Mouse (Mus musculus): ENCODE measurements at regions not wholly inside any gene's neighbourhood (a gene's known extent, or its start where the extent isn't known, plus 50 kb on each side); places are given as distances from the start of the nearest gene placed in this dataset.
A peak's percentile ranks its signal among the peaks of the same experiment; 100 is the strongest.

DNA sequence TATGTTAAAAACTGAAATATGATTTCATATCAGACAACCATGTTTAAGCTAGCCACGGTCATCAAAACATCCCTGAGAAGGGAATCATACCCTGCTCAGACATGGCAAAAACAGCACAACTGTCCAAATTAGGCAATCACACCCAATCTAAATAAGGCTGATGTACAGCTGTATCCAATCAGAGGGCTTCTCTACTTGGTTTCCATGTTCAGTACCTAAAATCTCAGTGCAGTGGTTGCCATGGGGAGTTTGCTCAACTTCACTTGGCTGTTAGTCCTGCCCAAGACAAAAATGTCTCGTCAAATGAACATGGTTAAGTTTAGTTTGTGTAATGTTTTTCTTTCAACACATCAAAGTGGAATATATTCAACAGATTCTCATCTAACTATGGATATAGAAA, 987.0 kb downstream of the Cdh9 start:
- peak; percentile 8 for DNase-seq (ENCODE audit: low read depth, low spot score)

DNA sequence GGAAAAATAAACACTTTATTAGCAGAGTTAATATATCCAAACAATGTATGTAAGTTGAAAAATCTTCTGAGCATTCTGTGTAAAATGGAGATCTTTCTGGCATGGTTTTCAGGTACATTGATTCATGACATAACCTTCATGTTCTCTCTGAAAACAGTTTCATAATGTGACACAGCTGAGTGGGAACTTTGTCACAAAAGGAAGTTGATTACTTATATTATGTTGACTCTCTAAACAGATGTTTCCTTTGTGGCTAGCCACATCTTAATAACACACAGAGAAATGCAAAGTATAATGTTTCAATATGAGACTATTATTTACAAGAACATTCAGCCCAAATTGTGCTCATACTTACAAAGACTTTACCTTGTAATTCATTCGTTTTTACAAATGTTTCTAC, 1002.1 kb downstream of the Cdh9 start:
- DNase-seq (ENCODE audit: low read depth, low spot score) = no peak

- no peak for DNase-seq (ENCODE audit: low read depth, low spot score)
These were observed 1041.7 kb downstream of the Cdh9 start for GRCm38 (mm10) chr15:17770225-17770677.

DNA sequence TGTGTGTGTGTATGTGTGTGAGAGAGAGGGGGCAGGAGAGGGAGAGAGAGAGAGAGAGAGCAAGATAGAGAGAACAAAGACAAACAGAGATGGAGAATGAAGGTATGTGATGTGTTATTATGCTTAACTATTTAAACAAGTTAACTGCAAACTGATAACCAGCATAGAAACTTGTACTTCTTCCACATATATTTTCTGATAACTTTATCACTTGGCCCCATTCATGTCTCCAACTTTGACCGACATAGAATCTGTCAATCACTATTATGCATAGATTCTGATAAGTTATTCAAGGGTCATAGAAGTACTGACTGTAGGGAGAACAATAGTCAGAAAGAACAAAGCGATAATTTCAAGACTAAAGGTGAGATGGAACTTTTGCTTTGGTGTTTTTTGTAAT, 1039.0 kb upstream of the Cdh10 start:
- DNase-seq (ENCODE audit: low read depth, low spot score) = no peak

DNA sequence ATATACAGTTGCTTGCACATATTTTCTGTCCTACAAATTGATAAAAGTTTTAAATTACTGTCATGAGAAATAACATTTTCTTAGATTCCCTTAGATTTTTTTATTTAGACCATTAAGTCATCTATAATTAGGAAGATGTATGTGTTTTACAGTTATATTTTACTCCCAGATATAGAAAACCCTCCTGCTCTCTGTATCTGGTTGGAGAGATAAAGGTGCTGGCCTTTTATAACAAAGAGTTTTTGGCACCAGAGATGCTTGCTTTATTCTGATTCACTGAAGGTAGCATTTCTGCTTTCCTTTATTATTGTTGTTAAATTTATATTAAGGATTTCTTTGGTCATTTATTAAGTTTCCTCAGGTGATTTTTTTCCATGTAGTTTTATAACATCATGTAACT, 1035.4 kb upstream of the Cdh10 start:
- DNase-seq (ENCODE audit: low read depth, low spot score) = no peak

DNA sequence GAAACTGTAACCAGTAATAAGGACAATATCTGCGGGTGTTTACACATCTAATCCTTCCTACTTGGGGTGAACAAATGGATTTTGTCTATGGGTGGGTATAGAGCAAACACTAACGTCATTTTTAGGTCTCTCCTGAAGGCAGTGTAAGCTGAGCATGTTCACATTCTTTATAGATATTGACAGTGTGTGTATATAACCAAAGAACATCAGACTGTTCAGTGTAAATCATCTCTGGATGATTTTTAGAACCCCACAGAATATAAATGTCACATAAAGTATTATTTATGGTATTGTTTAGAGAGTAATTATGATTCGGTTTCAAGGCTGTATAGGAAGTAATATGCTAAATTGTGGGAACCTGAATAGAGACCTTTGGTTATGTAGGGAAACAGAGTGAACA, 1021.2 kb upstream of the Cdh10 start:
- no peak for DNase-seq (ENCODE audit: low read depth, low spot score)

GRCm38 (mm10) chr15:17801424-17801823, 1017.3 kb upstream of the Cdh10 start:
- peak; percentile 5 for DNase-seq (ENCODE audit: low read depth, low spot score)

DNA sequence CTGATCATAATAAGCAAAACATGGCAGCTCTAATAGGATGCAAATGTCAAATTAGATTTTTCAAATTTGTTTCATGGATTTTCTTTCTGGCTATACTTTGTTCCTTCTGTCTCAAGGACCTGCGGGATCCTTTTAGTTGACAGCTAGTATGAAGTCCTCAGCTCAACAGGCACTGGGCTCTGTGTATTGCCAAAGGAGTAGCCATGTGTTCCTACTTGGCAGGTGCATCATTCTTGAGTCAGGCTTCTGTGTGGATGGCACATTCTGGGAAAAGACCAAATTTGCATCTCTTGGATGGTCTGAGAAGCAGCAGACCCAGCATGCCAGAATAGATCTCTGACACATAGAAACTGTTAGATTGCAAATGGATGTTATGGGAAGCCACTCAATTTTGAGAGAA, 1015.6 kb upstream of the Cdh10 start:
- peak; percentile 21 for DNase-seq (ENCODE audit: low read depth, low spot score)

GRCm38 (mm10) chr15:17830376-17830775, 988.4 kb upstream of the Cdh10 start:
- DNase-seq (ENCODE audit: low read depth, low spot score) = no peak

- no peak for DNase-seq (ENCODE audit: low read depth, low spot score)
These were observed 986.8 kb upstream of the Cdh10 start for GRCm38 (mm10) chr15:17831987-17832386.

DNA sequence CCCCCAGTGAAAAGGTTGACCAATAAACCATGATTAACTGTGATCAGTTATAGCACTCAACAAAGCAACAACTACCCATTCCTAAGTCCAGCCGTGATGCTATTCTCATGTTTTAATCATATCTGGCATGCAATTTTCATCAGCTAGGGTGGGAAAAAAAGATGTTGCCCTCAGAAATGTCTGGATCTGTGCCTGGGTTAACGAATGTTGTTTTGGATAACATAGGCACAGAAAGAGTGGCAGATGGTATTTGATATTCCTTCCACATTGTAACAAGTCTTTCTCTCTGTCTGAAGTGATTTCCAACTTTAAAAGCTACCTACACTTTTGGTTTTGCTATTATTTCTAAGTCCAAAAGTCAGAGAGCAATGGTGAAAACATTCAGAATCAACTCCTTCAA, 938.6 kb upstream of the Cdh10 start:
- no peak for DNase-seq (ENCODE audit: low read depth, low spot score)

DNA sequence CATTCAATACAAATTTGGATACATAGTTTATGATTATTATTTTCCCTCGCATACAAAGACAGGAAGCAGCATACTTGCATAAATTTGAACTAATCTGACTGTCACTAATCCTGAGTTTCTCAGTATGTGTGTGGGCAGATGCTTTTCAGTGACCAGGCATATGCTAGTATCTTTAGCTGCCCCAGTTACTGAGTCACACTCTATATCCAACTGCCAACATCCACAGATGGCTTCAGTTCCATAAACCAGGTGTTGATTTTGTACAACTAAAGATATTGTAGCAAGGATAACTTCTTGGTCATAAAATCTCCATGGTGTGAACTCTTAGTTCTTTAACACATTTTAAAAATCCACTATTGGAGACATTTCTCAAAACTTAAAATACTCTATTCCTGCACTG, 929.4 kb upstream of the Cdh10 start:
- peak; percentile 80 for DNase-seq (ENCODE audit: low read depth, low spot score)

- DNase-seq (ENCODE audit: low read depth, low spot score) = no peak
These were observed 918.7 kb upstream of the Cdh10 start for GRCm38 (mm10) chr15:17900026-17900425.

DNA sequence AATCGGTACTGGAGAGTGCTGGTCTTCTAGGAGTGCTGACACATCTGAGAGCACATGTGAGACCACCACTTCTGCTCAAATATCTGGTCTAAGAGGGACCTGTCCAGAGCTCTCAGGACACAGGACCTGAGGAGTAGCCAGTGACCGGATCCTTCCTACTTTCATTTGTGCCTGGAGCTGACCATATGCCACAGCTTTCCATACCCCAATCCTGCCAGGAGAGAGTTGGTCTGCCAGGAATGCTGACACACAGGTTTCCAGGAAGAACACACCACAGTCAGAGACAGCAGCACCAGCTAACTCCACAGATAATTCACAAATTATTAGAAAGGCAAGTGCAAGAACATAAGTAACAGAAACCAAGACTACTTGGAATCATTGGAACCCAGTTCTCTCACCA, 906.5 kb upstream of the Cdh10 start:
- no peak for DNase-seq (ENCODE audit: low read depth, low spot score)

GRCm38 (mm10) chr15:17932573-17932972, 886.2 kb upstream of the Cdh10 start:
- DNase-seq (ENCODE audit: low read depth, low spot score) = no peak

GRCm38 (mm10) chr15:17933875-17934274, 884.9 kb upstream of the Cdh10 start:
- DNase-seq (ENCODE audit: low read depth, low spot score) = no peak

DNA sequence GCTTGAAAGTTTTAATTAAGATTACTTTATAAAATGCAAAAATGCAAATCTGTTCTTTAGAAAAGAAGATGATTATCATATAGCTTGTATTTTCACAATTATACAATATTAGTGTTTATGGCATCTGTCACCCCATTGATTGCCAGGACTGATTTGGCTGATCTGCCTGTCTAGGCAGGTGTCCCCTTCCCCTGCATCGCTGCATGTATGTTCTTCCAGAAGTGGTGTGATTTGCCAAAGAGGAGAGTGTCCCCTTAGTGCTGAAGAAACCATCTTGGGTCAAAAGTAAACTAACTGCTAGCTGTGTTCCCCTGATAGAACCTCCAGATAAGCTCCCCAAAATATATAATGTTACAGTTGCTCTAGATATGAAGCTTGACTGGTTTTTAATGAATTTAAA, 883.3 kb upstream of the Cdh10 start:
- no peak for DNase-seq (ENCODE audit: low read depth, low spot score)

- DNase-seq (ENCODE audit: low read depth, low spot score) = no peak
These were observed 856.0 kb upstream of the Cdh10 start for GRCm38 (mm10) chr15:17962778-17963177.

DNA sequence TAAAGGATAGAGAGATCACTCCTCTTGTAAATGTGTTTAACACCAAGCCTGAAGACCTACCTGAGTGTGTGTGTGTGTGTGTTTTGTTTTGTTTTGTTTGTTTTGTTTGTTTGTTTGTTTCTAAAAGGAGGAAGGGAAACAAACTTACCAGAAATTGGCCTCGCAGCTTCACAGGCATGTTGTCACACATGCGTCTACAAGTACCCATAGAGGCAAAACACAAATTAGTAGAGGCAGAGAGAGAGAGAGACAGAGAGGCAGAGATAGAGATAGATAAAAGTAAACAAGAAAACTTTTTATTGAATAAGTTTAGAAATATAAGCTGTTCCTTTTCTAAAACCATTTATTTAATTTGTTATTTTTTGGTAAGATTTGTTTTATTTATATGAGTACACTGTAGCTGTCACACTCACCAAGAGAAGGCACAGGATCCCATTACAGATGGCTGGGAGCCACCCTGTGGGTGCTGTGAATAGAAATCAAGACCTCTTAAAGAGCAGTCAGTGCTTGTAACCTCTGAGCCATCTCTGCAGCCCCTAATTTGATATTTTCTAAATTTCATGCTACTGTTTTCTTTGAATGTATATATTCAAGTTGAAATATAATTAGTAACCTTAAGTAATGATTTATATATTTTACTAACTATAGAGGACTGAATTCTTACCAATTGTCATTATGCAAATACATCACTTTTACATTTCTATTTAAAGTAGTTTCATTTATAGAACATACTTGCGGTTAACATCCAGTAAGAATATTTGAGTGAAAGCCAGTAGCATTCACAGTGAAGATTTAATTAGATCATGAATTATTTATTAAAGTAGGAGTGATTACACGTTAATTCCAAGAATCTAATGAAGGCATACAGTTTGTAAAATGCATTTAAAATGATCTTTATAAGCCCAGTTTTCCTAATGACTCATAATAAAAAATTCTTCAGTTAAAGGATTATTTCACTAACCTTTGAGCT, 855.2 kb upstream of the Cdh10 start:
- DNase-seq (ENCODE audit: low read depth, low spot score) = no peak

- DNase-seq (ENCODE audit: low read depth, low spot score) = no peak
These were observed 831.0 kb upstream of the Cdh10 start for GRCm38 (mm10) chr15:17987763-17988162.

- peak; percentile 27 for DNase-seq (ENCODE audit: low read depth, low spot score)
These were observed 786.1 kb upstream of the Cdh10 start for GRCm38 (mm10) chr15:18032626-18033025.

GRCm38 (mm10) chr15:18052219-18053030, 766.3 kb upstream of the Cdh10 start:
- no peak for DNase-seq (ENCODE audit: low read depth, low spot score)

DNA sequence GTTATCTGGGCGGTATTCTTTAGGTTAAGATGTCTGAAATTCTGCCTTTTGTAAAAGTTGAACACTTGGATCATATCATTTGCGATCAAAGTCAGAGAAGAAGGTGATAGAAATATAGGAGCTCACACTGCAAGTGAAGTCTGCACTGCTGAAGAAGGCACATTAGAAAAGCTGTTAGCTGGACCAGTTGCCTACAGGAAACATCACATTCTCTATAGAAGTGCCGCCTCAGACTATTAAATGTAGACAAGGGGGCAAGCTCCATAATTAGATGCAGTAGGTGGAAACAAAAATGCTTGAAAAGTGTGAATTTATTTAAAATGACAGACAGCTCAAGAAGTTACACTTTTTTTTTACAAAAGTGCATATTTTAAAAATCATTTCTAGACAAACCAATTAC, 753.2 kb upstream of the Cdh10 start:
- DNase-seq (ENCODE audit: low read depth, low spot score) = peak; percentile 54

All from telencephalon, adult 2 months (tissue).